Mouse (Mus musculus): ENCODE measurements around the gene Trio.

The Trio gene

DNA sequence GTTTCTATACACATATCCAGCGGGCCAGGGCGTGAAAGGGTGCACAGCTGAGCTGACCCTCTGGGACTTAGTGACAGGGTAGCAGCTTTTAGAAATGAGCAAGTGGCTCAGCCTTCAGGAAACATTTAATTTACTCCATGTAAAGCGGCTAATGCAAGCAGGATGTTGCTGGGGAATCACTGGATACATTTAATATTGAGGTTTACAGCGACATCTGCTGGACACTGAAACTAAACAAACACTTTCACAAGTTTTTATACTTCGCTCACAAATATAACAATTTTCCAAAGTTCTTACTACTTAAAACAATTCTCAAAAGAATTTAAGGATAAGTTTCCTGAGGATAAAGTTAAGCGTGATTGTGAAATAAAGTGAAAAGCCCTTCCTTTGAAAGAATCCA lies 174.3 kb downstream of the Trio start:
- no peak for DNase-seq (ENCODE audit: low spot score in 2 of 2)

GRCm38 (mm10) chr15:27850904-27851303 lies 174.7 kb downstream of the Trio start:
- no peak for DNase-seq (ENCODE audit: low spot score in 2 of 2)

DNA sequence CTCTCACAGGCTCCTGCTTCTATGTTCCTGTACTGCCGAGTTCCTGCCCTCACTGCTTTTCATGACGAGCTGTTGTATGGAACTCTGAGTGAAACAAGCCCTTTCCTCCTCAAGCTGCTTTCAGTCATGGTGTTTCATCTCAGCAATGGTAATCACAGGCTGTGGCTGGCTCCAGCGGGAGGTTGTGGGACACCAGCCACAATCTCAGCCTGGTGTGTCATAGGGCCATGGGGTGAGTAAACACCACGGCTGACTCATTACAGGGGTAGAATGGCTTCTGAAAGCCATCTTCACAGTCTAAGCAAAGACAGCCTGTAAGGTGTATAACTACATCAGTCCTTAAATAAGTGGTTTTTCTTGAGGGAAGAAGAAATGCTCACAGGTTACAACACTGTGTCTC lies 175.7 kb downstream of the Trio start:
- DNase-seq (ENCODE audit: low spot score in 2 of 2) = no peak

- DNase-seq (ENCODE audit: low spot score in 2 of 2) = no peak
Measured at GRCm38 (mm10) chr15:27841696-27842095, 184.0 kb downstream of the Trio start.

DNA sequence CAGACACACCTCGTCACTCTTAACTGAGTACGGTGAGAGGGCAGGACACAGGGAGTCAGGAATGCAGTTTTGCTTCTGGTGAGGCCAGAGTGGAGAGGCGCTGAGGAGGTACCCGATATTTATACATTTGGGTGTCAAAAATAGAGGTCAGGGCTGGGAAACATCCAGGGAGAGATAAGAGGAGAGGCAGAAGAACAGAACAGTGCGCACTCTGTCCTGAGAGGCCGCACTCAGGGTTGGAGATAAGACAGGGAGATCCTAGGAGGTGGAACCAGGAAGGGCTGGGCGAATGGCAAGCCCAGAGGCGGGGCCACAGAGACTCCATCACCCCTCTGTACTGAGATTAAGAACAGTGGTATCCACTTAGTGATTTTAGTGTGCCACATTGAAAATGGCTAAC lies 185.1 kb downstream of the Trio start:
- DNase-seq (ENCODE audit: low spot score in 2 of 2) = no peak

GRCm38 (mm10) chr15:27840125-27840524 lies 185.5 kb downstream of the Trio start:
- DNase-seq (ENCODE audit: low spot score in 2 of 2) = no peak

DNA sequence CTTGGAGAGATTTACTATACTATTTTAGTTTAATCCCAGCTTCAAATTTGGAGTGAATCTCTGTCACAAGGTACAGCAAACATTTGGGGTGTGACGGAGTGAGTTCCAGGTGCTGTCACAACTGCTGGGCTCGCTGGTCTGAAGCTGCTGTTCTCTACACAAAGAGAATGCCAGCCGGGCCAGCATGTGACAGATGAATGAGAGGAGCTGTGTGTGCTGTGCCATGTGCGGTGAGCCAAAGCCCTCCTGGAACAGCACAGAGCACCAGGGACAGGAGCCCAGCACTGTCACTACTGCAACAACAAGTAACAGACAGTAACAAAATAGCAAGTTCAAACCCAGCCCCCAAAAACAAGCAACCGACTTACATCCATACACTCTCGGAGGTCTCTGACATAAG lies 194.0 kb downstream of the Trio start:
- DNase-seq (ENCODE audit: low spot score in 2 of 2) = no peak

GRCm38 (mm10) chr15:27827871-27828270 lies 197.8 kb downstream of the Trio start:
- DNase-seq (ENCODE audit: low spot score in 2 of 2) = peak; percentile 56 to 71

DNA sequence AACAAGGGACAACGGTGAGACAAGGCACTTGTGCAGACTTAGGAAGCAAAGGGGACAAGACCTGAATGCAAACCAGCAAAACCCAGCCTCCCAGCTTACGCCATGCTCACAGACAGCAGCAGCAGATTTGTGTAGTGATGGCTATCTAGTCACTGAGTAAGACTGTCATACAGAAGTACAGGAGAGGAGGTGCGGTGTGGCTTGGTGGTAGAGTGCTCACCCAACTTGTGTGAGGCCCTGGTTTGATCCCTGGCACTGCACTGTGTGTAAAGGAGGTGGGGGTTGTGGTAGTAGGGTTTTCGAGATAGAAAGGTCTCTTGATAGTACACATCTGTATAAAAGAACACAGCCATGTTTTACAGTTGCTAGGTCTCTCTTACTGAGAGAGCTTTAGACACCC lies 198.8 kb downstream of the Trio start:
- DNase-seq (ENCODE audit: low spot score in 2 of 2) = peak in 1 of 2 experiments; percentile 6

DNA sequence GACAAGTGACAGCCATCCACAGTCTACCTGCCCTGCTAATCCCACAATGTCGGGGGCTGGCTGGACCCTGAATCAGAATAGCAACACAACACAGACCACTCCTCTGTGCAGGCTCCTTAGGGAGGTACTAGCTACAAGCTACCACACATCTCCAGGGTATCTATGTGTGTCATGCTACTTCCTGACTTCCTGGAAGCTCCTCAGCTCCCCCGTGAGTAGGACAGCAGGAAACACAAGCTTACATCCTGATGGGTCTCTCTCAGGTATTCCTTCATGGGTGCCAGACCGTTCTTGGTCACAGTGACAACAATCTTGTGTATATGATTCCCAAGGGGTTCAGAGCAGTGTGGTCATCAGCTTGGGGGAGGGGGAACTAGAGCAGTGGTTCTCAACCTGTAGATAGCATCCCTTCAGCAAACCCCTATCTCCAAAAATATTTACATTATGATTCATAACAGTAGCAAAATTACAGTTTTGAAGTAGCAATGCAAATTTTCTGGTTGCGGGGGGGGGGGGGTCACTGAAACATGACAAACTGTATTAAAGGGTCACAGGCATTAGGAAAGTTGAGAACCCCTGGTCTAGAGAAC lies 199.5 kb downstream of the Trio start:
- DNase-seq (ENCODE audit: low spot score in 2 of 2) = peak in 1 of 2 experiments; percentile 59

DNA sequence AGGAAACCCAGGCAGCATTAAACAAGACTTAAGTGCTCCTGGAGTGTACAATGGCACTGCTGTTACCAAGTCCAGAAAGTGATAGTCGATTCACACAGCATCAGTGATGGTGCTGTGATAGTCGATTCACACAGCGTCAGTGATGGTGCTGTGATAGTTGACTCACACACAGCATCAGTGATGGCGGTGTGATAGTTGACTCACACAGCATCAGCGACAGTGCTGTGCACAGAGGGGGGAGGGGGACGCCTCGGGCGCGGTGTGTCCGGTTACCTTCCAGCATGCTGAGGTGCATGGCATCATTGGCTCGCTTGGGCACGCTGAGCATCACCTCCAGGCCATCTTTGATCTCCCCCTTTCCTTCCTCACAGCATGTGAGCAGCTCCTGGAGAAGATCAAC lies 200.3 kb downstream of the Trio start:
- DNase-seq (ENCODE audit: low spot score in 2 of 2) = peak; percentile 6 to 10

- peak in 1 of 2 experiments; percentile 42 for DNase-seq (ENCODE audit: low spot score in 2 of 2)
Measured at GRCm38 (mm10) chr15:27823581-27823980, 202.1 kb downstream of the Trio start.

GRCm38 (mm10) chr15:27822461-27822860 lies 203.2 kb downstream of the Trio start:
- DNase-seq (ENCODE audit: low spot score in 2 of 2) = no peak

DNA sequence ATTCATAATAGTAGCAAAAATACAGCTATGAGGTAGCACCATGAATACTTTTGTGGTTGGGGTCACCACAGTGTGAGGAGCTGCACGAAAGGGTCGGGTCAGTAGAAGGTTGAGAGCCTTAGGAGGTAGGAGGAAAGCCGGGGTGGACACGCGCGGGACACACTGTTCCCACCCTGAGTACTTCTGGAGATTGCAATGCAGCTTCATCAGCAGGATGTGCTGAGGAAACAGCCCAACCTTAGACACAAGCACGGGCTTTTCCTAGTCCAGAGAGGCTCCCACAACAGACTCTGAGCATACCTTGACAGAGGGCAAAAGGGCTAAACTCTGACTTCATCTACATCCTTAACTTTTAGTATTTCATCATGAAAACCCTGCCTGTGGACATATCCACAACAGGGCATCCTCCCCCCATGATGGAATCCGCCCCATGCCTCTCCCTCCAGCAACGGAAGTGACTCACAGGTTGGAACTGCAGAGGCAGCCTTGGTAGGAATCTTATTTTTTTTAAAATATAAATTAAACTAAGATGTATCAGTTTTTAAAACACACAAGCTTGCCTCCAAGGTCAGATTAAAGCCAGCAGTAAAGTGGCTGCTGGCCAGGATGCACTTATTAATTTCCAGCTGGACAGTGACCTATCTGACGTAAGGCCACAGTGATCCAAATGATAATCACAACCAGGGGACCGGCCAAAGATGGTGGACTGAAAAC lies 203.8 kb downstream of the Trio start:
- no peak for DNase-seq (ENCODE audit: low spot score in 2 of 2)

DNA sequence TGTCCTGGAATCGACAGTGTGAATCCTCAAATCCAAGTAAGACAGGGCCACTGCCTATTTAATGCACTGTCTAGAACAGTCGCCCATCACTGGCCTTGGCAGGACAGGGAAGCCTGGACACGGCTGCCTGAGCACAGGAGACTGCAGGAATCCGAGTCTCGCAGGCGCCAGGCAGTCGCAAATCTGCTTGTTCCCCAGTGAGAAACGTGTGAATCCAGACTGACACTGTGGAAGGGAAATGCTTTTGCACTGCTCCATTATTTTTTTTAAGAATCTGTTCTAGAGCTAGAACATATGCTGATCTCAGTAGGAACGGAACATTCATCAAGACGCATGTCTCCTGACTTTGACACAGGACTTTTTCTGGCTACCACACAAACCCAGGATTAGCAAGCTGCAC lies 208.6 kb downstream of the Trio start:
- no peak for DNase-seq (ENCODE audit: low spot score in 2 of 2)

DNA sequence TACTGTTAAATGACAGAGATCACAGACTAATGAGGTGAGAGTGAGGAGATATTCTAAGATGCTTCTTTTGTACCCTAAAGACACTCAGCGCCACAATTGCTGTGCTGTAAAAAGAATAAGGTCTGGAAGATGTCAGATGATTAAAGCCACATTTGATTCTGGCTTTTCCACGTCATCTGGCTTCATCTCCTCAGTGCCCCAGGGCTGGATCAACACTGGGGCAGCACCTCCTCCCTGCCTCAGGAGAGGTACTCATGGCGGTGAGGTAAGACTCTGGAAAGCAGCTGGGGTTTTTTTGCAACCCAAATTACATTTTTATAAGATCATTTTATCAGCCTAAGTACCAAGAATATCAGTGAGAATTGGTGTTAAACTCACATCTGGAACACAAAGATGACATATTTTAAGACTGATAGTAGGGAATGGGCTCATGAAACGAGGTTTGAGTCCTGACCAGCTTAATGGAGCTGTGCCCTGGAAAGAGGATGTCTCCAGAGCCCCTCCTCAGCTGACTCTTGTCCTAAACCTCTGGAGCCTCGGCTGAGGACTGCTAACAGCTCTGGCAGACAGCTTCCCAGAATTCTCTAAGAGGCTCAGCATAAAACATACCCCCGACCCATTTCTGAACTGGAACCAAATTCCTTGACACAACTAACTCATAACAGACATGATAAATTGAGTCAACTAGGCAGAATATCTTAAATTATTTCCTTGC lies 210.8 kb downstream of the Trio start:
- DNase-seq (ENCODE audit: low spot score in 2 of 2) = no peak

GRCm38 (mm10) chr15:27810793-27811488 lies 214.7 kb downstream of the Trio start:
- DNase-seq (ENCODE audit: low spot score in 2 of 2) = no peak

GRCm38 (mm10) chr15:27810262-27810661 lies 215.4 kb downstream of the Trio start:
- no peak for DNase-seq (ENCODE audit: low spot score in 2 of 2)

DNA sequence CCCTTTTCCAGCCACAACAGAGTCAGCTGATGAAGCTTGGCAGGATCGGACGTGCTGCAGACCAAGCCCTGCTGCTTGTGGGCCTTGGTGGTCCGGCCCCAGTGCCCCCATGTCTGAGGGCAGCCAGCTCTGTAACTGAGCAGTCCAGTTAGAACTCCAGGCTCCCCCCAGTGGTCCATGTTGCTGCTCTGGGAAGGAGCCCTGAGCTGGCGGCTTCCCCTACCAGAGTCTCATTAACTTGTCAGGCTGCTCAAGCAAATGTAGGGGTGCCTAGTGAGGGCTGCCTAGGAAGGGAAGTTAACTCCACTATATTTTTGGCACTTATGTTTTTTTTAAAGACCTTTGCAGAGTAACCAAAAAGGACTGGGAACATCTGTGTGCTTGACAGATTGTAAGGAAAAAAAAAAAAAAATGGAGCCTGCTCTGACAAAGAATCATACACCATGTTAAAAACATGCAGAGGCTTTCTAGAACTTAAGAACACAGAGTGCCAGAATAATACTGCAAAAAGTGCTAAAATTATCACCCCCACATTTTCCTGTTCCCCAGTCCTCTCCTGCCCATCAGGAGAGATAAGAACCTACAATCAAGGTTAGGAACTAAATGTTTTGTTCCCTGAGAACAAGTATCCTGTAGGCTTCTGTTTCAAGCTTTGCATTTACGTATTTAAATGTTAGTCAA lies 216.9 kb downstream of the Trio start:
- DNase-seq (ENCODE audit: low spot score in 2 of 2) = no peak

DNA sequence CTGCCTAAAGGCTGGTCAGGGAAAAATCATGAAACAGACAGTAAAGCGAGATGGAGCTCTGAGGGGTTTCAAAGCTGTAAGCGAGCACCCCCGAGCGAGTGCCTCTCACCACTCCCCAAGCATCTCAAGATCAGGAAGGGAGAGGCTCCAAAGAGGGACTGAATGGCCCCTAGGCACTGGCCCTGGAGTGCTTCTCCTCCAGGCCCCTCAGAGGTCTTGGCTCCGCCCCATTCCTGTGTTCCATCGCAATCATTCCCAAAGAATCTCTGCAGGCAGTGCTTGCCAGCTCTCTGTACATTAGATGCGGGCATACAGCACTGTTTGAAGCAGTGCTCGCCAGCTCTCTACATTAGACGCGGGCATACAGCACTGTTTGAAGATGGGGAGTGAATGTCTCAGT lies 219.4 kb downstream of the Trio start:
- DNase-seq (ENCODE audit: low spot score in 2 of 2) = no peak

DNA sequence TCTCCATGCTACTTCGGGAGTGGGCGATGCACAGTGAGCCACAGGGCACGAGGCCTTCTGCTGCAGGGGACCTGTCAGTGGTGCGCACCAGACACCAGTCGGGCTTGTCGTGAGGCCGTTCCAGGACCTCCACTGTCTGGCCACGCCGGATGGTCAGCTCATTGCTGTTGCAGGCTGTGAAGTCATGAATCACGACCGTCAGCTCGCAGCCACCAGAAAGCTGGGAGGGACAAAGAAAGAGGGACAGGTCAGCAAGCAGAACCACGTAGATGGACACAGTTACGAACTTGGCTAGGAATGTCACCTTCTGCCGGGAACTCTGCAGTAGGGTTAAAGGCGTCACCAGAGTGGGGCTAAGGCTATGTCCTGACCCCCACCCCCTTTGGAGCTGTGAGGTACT lies 220.0 kb downstream of the Trio start:
- no peak for DNase-seq (ENCODE audit: low spot score in 2 of 2)

DNA sequence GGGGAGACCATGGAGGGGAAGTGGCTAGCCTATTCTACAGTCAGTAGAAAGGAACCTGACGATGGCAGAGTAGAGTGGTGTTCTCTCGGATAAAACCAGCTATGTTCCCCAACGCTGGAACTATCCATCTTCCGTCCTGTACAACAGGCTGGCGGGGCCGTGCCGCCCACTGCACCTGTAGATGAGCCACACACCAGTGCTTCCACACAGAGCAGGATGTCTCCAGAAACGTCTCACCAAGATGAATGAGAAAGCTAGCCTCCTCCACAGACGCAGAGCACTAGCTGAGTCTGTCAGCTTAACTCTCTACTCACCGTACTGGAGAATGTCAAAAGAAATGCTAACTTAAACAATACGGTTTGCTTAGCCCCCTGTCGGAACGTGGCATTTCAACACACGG lies 221.2 kb downstream of the Trio start:
- no peak for DNase-seq (ENCODE audit: low spot score in 2 of 2)
